Mouse (Mus musculus) C2C12 (cell line): ENCODE measurements around the gene Arglu1. TPM values are rescaled to one million over a fixed set of nuclear protein-coding genes. Genes with fewer than 3 reads are reported as not detected.

Source experiments
- H3K27me3 ChIP-seq: one replicate; pipeline ENCODE4 v1.6.1; 2011; ENCODE audit not compliant: control insufficient read depth, insufficient read depth, insufficient read length
- H3K36me3 ChIP-seq: one replicate; pipeline ENCODE4 v1.6.1; 2011; ENCODE audit not compliant: control insufficient read depth, insufficient read depth
- H3K4me3 ChIP-seq: one replicate; pipeline ENCODE4 v1.5.1; 2011; ENCODE audit warnings: mild to moderate bottlenecking, control low read depth; ENCODE audit not compliant: poor library complexity, insufficient read depth, severe bottlenecking
- H3K79me2 ChIP-seq: one replicate; pipeline ENCODE4 v1.6.1; 2011; ENCODE audit not compliant: control insufficient read depth, insufficient read depth
- H3K79me3 ChIP-seq: one replicate; pipeline ENCODE4 v1.6.1; 2011; ENCODE audit warnings: low read depth, control low read depth
- H3ac ChIP-seq: one replicate; pipeline ENCODE3; 2011; ENCODE audit warnings: low read depth; ENCODE audit not compliant: control insufficient read depth, insufficient read length
- CEBPB ChIP-seq: IDR thresholded peaks from one replicate; pipeline ENCODE4 v1.6.1; 2011; ENCODE audit warnings: low read depth, mild to moderate bottlenecking, control low read depth, moderate library complexity
- CTCF ChIP-seq: IDR thresholded peaks from one replicate; pipeline ENCODE4 v1.5.1; 2011; ENCODE audit not compliant: control insufficient read depth, insufficient read depth, insufficient read length
- FOSL1 ChIP-seq: IDR thresholded peaks from one replicate; pipeline ENCODE4 v1.8.0; 2011; ENCODE audit warnings: mild to moderate bottlenecking, low read length; ENCODE audit not compliant: poor library complexity, insufficient read depth, severe bottlenecking
- MAX ChIP-seq: IDR thresholded peaks from one replicate; pipeline ENCODE4 v1.6.1; 2011; ENCODE audit warnings: mild to moderate bottlenecking, control low read depth
- MYOD1 ChIP-seq: IDR thresholded peaks from one replicate; pipeline ENCODE4 v1.6.1; 2011; ENCODE audit warnings: low read depth; ENCODE audit not compliant: control insufficient read depth, insufficient read length
- MYOG ChIP-seq: IDR thresholded peaks from one replicate; pipeline ENCODE4 v1.6.1; 2011; ENCODE audit not compliant: control insufficient read depth, insufficient read length; ENCODE audit errors: extremely low read depth
- USF1 ChIP-seq: IDR thresholded peaks from one replicate; pipeline ENCODE4 v1.6.1; 2011; ENCODE audit warnings: low read depth, mild to moderate bottlenecking, control low read depth, moderate library complexity
- long read RNA-seq, 2 experiments: library from polyadenylated mRNA; unstranded; transcript quantifications; one replicate each; pipeline ENCODE4 v2.0.0; 2019 to 2020
- polyA plus RNA-seq: library from polyadenylated mRNA; unstranded; fragments of >200 nt; fragmentation: generic; extraction: Trizol; gene quantifications from one replicate; pipeline ENCODE4 v1.2.1, GENCODE M21; 2012; ENCODE audit warnings: missing spikeins

Gene Arglu1
- 20.9 TPM for polyA plus RNA-seq
- long read RNA-seq, experiment 1, partial matches to known transcripts, result 5 of 52 reads
- long read RNA-seq, experiment 1, other reads (novel, unspliced or antisense), result 44 of 52 reads
- long read RNA-seq, experiment 2, partial matches to known transcripts, result 0 of 1 reads
- long read RNA-seq, experiment 2, other reads (novel, unspliced or antisense), result 1 of 1 reads

DNA sequence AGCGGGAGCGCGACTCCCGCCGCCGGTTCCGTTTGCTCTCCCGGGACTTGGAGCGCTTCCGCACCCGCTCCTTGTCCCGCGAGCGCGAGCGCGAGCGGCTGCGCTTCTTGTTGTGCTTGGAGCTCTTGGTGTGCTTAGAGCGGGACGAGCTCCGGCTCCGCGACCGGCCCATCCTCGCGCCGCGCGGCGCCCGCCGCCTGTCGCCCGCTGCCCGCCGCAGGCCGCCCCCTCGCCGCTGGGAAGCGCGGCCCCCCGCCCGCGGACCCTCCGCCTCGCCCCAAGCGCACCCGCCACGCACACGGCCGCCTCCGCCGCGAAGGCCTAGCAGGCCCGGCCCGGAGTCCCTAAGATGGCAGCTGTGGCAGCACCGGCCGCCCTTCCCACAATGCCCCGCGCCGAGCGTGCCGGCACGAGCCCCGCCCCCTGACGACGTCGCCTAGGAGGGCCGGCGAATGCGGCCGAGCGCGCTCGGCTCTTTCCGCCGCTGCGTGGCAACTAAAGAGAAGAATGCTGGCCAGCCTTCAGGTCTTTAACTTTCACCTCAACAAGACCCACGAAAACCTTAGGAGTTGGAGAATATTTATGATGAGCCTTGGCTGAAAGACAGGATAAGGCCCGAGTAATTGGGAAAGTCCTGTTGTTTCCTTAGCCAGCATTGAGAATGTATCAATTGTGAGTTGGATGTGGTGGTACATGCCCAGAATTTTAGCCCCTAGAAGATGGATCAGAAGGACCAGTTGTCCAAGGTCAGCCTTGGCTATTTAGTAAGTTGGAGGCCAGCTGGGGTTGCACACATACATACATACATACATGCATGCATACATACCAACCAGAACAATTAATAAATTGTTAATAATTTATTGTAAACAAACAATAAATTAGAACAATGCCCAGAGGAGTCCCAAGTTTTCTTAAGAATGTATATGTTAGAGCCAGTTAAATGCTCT, at the start of gene Arglu1:
Gene Arglu1, minus strand, starts transcription at position 376 of the 947 bp plus-strand sequence.
- peaks cover 15% of the 10 kb centered on the region for H3K36me3 ChIP-seq
- peaks cover 3% of the 10 kb centered on the region for H3K27me3 ChIP-seq
- peak within 1 kb of the TSS; percentile 98 for H3ac ChIP-seq
- H3K79me3 ChIP-seq, result peaks cover 46% of the 10 kb centered on the region
- peak within 1 kb of the TSS; percentile 89 for H3K4me3 ChIP-seq
- peak; percentile 10 for TF ChIP-seq MAX
- TF ChIP-seq MYOG, result no peak
- peaks cover 50% of the 10 kb centered on the region for H3K79me2 ChIP-seq

DNA sequence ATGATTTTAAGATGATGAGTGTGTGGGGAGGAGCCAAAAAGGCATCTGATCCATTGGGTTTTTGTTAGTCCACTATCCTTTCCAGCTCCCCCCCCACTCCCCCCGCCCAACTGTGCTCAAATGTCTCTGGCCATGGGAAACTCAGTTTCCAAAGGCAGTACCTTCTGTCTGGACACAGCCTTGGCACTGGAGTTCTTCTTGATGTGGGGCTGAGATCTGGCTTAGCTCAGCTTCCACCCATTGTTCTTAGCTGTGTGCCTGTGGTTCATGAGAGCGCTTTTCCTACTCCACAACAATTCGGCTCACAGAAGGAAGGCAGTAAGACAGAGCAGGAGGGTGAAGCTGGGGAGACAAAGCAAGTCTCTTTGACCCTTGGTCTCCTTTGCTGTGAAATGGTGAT, 47.0 kb upstream of the Arglu1 start:
- Histone ChIP-seq H3ac (no peak overlapping the region), H3K27me3 (no peaks in the 10 kb centered on the region), H3K79me2 (no peaks in the 10 kb centered on the region), H3K36me3 (no peaks in the 10 kb centered on the region), H3K4me3 (no peak overlapping the region), H3K79me3 (no peaks in the 10 kb centered on the region)
- TF ChIP-seq CEBPB (no peak), USF1 (no peak), FOSL1 (no peak), MYOG (no peak), MAX (no peak), CTCF (no peak), MYOD1 (no peak)

DNA sequence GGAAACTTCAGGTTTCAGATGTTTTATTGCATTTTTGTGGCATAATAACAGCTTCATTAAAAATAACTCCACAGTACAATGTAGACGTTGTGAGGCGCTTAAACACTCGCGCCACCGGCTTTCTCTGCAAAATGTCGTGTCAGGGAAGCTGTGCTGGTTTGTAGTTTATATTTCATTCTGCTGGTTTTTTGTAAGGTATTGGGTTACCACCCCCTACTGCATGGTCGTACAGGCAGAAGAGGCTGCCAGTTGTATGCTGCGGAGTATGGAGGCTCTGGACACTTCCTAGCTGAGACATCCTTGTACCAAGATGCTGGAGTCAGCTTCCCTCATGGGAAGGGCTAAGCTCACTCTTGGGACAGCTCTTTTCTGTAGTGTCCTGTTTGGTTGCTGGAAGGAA, 46.5 kb upstream of the Arglu1 start:
- Histone ChIP-seq H3K79me2 (no peaks in the 10 kb centered on the region), H3K27me3 (no peaks in the 10 kb centered on the region), H3ac (no peak overlapping the region), H3K79me3 (no peaks in the 10 kb centered on the region), H3K36me3 (no peaks in the 10 kb centered on the region), H3K4me3 (no peak overlapping the region)
- TF ChIP-seq MYOG (no peak), FOSL1 (no peak), MAX (no peak), MYOD1 (no peak), USF1 (no peak), CEBPB (no peak), CTCF (no peak)

DNA sequence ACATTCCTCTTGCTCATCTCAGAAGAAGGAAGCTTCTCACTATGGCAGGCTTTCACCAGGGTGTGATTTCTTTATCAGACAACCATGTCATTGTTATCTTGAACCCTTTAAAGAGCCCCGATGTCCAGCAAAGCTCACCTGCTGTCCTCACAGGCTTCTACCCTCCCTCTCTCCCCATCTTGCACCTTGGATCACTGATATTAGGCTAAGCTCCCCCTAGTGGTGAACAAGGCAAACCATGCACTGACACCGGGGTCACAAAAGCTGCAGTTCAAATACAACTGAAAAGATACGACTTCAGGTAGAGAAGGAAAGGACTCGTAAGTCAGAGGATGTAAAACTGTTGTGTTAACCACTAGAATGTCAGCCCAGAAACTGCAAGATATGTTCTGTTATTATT, 43.5 kb upstream of the Arglu1 start:
- peaks cover 9% of the 10 kb centered on the region for H3K27me3 ChIP-seq

DNA sequence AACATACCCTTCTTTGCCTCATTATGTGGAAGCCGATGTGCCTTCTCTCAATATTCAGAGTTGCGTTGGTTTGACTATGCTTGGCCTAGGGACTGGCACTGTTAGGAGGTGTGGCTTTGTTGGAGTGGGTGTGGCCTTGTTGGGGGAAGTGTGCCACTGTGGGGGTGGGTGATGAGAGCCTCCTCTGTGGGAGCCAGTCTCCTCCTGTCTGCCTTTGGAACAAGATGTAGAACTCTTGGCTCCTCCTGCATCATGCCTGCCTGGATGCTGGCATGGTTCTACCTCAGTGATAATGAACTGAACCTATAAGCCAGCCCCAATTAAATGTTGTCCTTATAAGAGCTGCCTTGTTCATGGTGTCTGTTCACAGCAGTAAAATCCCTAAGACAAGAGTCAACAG, 38.3 kb upstream of the Arglu1 start:
- TF ChIP-seq CTCF, result no peak
- no peak for TF ChIP-seq CEBPB
- H3ac ChIP-seq, result no peak overlapping the region
- peaks cover 9% of the 10 kb centered on the region for H3K27me3 ChIP-seq
- no peaks in the 10 kb centered on the region for H3K79me2 ChIP-seq
- no peaks in the 10 kb centered on the region for H3K36me3 ChIP-seq
- H3K79me3 ChIP-seq, result no peaks in the 10 kb centered on the region
- H3K4me3 ChIP-seq, result no peak overlapping the region

More for the DNA sequence above, 43.5 kb upstream of the Arglu1 start:
- Histone ChIP-seq H3ac (no peak overlapping the region), H3K79me2 (no peaks in the 10 kb centered on the region), H3K4me3 (no peak overlapping the region), H3K79me3 (no peaks in the 10 kb centered on the region), H3K36me3 (no peaks in the 10 kb centered on the region)
- peak; percentile 10 for TF ChIP-seq CTCF
- no peak for TF ChIP-seq USF1

DNA sequence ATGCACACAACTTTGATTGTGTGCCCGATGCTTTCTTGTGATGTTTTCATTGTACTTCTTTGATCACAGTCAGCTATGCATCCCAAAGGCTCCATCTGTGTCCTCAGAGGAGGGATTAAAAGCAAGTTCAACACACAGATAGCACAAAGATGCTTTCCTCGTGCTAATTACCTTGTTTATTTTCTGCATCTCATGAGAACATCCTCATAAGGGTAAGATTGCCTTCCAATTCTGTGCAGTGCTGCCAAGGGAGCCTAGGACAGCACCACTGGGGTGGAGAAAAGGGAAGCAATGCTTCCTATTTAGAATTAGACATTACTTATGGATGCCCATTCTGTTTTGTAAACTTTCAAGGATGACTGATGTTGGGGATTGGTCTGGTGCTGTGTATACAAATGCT, 36.2 kb upstream of the Arglu1 start:
- Histone ChIP-seq H3K36me3 (no peaks in the 10 kb centered on the region), H3K79me2 (no peaks in the 10 kb centered on the region), H3ac (no peak overlapping the region), H3K79me3 (no peaks in the 10 kb centered on the region), H3K4me3 (no peak overlapping the region), H3K27me3 (peaks cover 9% of the 10 kb centered on the region)
- TF ChIP-seq USF1 (no peak), MYOD1 (no peak), CEBPB (no peak), MYOG (no peak), MAX (no peak), FOSL1 (no peak), CTCF (no peak)
